Mouse (Mus musculus) stomach, embryonic 14.5 days (tissue): ENCODE measurements at regions not wholly inside any gene's neighbourhood (a gene's known extent, or its start where the extent isn't known, plus 50 kb on each side); places are given as distances from the start of the nearest gene placed in this dataset.

Experiments
- ATAC-seq: fragments of 200-750 bp; cut with Nextera tagmentation; 2 replicates; pipeline ENCODE4 v1.8.0; 2017; ENCODE audit warnings: low read depth, moderate TSS enrichment; ENCODE audit not compliant: insufficient number of reproducible peaks, insufficient read depth, low FRiP score
- H3K27ac ChIP-seq: fragments of 300-500 bp; sonication (generic); 2 replicates; pipeline ENCODE4 v1.5.1; 2014; ENCODE audit warnings: mild to moderate bottlenecking, low read length, moderate library complexity, mixed read lengths
- H3K27me3 ChIP-seq: fragments of 300-500 bp; sonication (generic); 2 replicates; pipeline ENCODE4 v1.6.1; 2014; ENCODE audit warnings: low read length, control low read depth, mixed read lengths; ENCODE audit not compliant: control insufficient read depth, insufficient read depth
- H3K36me3 ChIP-seq: fragments of 300-500 bp; sonication (generic); 2 replicates; pipeline ENCODE4 v1.6.1; 2014; ENCODE audit warnings: mild to moderate bottlenecking, control low read depth, low read length, moderate library complexity, mixed read lengths; ENCODE audit not compliant: control insufficient read depth, insufficient read depth
- H3K4me1 ChIP-seq: fragments of 300-500 bp; sonication (generic); 2 replicates; pipeline ENCODE4 v1.6.1; 2014; ENCODE audit warnings: low read length, control low read depth, mixed read lengths; ENCODE audit not compliant: control insufficient read depth, insufficient read depth
- H3K4me2 ChIP-seq: fragments of 300-500 bp; sonication (generic); replicated peaks from 2 replicates; pipeline ENCODE4 v1.6.1; 2014; ENCODE audit warnings: low read depth, low read length, control low read depth
- H3K4me3 ChIP-seq: fragments of 300-500 bp; sonication (generic); 2 replicates; pipeline ENCODE4 v1.5.1; 2014; ENCODE audit warnings: low read depth, low read length, control low read depth
- H3K9ac ChIP-seq: fragments of 300-500 bp; sonication (generic); replicated peaks from 2 replicates; pipeline ENCODE4 v1.6.1; 2014; ENCODE audit warnings: low read depth, mild to moderate bottlenecking, control low read depth, low read length, moderate library complexity, mixed read lengths
- H3K9me3 ChIP-seq: fragments of 300-500 bp; sonication (generic); 2 replicates; pipeline ENCODE4 v1.6.1; 2016; ENCODE audit warnings: low read depth, low read length, control low read depth; ENCODE audit not compliant: control insufficient read depth
- WGBS: fragments of 180-500 bp; shearing (Covaris S2); extraction: QIAGEN DNeasy Blood & Tissue Kit; methylation state at CpG from one replicate; pipeline ENCODE4 v1.1.7; 2014; 5-methylcytosine and 5-hydroxymethylcytosine counted together

- Histone ChIP-seq H3K9me3 (no peaks in the 10 kb centered on the region), H3K9ac (no peak overlapping the region), H3K4me3 (no peak overlapping the region), H3K27ac (peak overlapping the region; percentile 15; the same call in 1 of the 2 replicates), H3K4me2 (peak overlapping the region; percentile 18; the same call in 1 of the 2 replicates), H3K27me3 (no peaks in the 10 kb centered on the region), H3K36me3 (no peaks in the 10 kb centered on the region), H3K4me1 (peaks cover 10% of the 10 kb centered on the region; the same call in 1 of the 2 replicates)
- ATAC-seq, result peak; percentile 42; the same call in 1 of the 2 replicates
- WGBS, result 16% methylated on average over 11 of the region's 11 CpGs
Measured at GRCm38 (mm10) chr7:78085783-78086565, 651.8 kb downstream of the Ntrk3 start.

GRCm38 (mm10) chr7:78079708-78080107 is 658.1 kb downstream of the Ntrk3 start:
- no peak for ATAC-seq
- no peaks in the 10 kb centered on the region for H3K36me3 ChIP-seq
- no peak overlapping the region for H3K4me2 ChIP-seq
- 35% methylated on average over 1 of the region's 1 CpGs for WGBS
- no peaks in the 10 kb centered on the region for H3K27me3 ChIP-seq
- H3K27ac ChIP-seq, result no peak overlapping the region
- H3K9ac ChIP-seq, result no peak overlapping the region
- no peak overlapping the region for H3K4me3 ChIP-seq
- H3K9me3 ChIP-seq, result no peaks in the 10 kb centered on the region
- no peaks in the 10 kb centered on the region for H3K4me1 ChIP-seq

- Histone ChIP-seq H3K9ac (no peak overlapping the region), H3K4me3 (no peak overlapping the region), H3K27ac (no peak overlapping the region), H3K9me3 (no peaks in the 10 kb centered on the region), H3K4me1 (no peaks in the 10 kb centered on the region), H3K4me2 (no peak overlapping the region), H3K27me3 (no peaks in the 10 kb centered on the region), H3K36me3 (no peaks in the 10 kb centered on the region)
- no peak for ATAC-seq
- WGBS, result 82% methylated on average over 7 of the region's 7 CpGs
Measured at GRCm38 (mm10) chr7:78071131-78071530, 666.7 kb downstream of the Ntrk3 start.

GRCm38 (mm10) chr7:78061631-78062030 is 676.2 kb downstream of the Ntrk3 start:
- Histone ChIP-seq H3K27me3 (no peaks in the 10 kb centered on the region), H3K4me1 (no peaks in the 10 kb centered on the region), H3K27ac (no peak overlapping the region), H3K9ac (no peak overlapping the region), H3K9me3 (no peaks in the 10 kb centered on the region), H3K4me3 (no peak overlapping the region), H3K36me3 (no peaks in the 10 kb centered on the region), H3K4me2 (no peak overlapping the region)
- 63% methylated on average over 1 of the region's 1 CpGs for WGBS
- ATAC-seq, result no peak

DNA sequence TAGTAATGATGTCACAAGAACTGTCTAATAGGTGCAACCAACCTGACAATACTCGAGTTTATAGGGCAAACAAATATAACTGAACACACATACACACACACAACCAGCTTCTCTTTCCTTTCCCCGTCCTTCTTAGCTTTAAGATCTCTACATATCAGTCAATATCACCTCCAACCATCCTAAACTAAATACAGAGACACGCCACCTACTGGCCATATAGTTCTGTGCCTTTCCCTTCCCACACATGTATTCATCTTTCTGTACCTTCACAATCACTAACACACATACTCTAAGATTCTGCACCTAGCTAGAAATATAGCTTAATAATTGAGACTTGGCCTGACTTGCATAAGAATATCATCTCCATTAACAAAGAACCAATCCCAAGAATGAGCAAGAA is 688.2 kb downstream of the Ntrk3 start:
- Histone ChIP-seq H3K27me3 (no peaks in the 10 kb centered on the region), H3K9me3 (no peaks in the 10 kb centered on the region), H3K9ac (no peak overlapping the region), H3K4me1 (no peaks in the 10 kb centered on the region), H3K4me2 (no peak overlapping the region), H3K36me3 (no peaks in the 10 kb centered on the region), H3K27ac (no peak overlapping the region), H3K4me3 (no peak overlapping the region)
- no peak for ATAC-seq
- 61% methylated on average over 3 of the region's 3 CpGs for WGBS

GRCm38 (mm10) chr7:78045456-78045855 is 692.4 kb downstream of the Ntrk3 start:
- WGBS, result 64% methylated on average over 5 of the region's 5 CpGs

GRCm38 (mm10) chr7:78031032-78031431 is 706.8 kb downstream of the Ntrk3 start:
- no peak overlapping the region for H3K4me2 ChIP-seq
- H3K4me1 ChIP-seq, result no peaks in the 10 kb centered on the region
- H3K4me3 ChIP-seq, result no peak overlapping the region
- H3K36me3 ChIP-seq, result no peaks in the 10 kb centered on the region
- no peak overlapping the region for H3K9ac ChIP-seq
- no peak overlapping the region for H3K27ac ChIP-seq
- 39% methylated on average over 2 of the region's 2 CpGs for WGBS
- no peaks in the 10 kb centered on the region for H3K27me3 ChIP-seq
- H3K9me3 ChIP-seq, result no peaks in the 10 kb centered on the region
- ATAC-seq, result no peak

More at GRCm38 (mm10) chr7:78045456-78045855, 692.4 kb downstream of the Ntrk3 start:
- no peak for ATAC-seq
- H3K4me1 ChIP-seq, result no peaks in the 10 kb centered on the region
- no peaks in the 10 kb centered on the region for H3K27me3 ChIP-seq
- no peak overlapping the region for H3K27ac ChIP-seq
- no peaks in the 10 kb centered on the region for H3K36me3 ChIP-seq
- no peaks in the 10 kb centered on the region for H3K9me3 ChIP-seq
- no peak overlapping the region for H3K4me3 ChIP-seq
- no peak overlapping the region for H3K4me2 ChIP-seq
- H3K9ac ChIP-seq, result no peak overlapping the region

- H3K4me1 ChIP-seq, result no peaks in the 10 kb centered on the region
- H3K4me2 ChIP-seq, result no peak overlapping the region
- 61% methylated on average over 4 of the region's 4 CpGs for WGBS
- H3K27ac ChIP-seq, result no peak overlapping the region
- H3K4me3 ChIP-seq, result no peak overlapping the region
- H3K36me3 ChIP-seq, result no peaks in the 10 kb centered on the region
- no peaks in the 10 kb centered on the region for H3K9me3 ChIP-seq
- H3K27me3 ChIP-seq, result no peaks in the 10 kb centered on the region
- no peak overlapping the region for H3K9ac ChIP-seq
- no peak for ATAC-seq
Measured at GRCm38 (mm10) chr7:78026992-78027615, 710.7 kb downstream of the Ntrk3 start.
